Mouse (Mus musculus) testis, adult 2 months (tissue): ENCODE measurements at regions not wholly inside any gene's neighbourhood (a gene's known extent, or its start where the extent isn't known, plus 50 kb on each side); places are given as distances from the start of the nearest gene placed in this dataset.

ENCODE experiments used
- H3K27ac ChIP-seq: fragments of 200-500 bp; 2 replicates; pipeline ENCODE4 v1.5.1; 2012; ENCODE audit warnings: low read depth, low read length; ENCODE audit not compliant: control insufficient read depth, insufficient read depth
- H3K27me3 ChIP-seq: fragments of 200-500 bp; 2 replicates; pipeline ENCODE4 v1.6.1; 2012; ENCODE audit warnings: mild to moderate bottlenecking, low read length, moderate library complexity; ENCODE audit not compliant: control insufficient read depth, insufficient read depth
- H3K36me3 ChIP-seq: fragments of 200-500 bp; 2 replicates; pipeline ENCODE4 v1.6.1; 2012; ENCODE audit warnings: mild to moderate bottlenecking, low read length; ENCODE audit not compliant: control insufficient read depth, insufficient read depth
- H3K4me1 ChIP-seq: fragments of 200-500 bp; 2 replicates; pipeline ENCODE4 v1.6.1; 2012; ENCODE audit warnings: low read length; ENCODE audit not compliant: control insufficient read depth, insufficient read depth
- H3K4me3 ChIP-seq: fragments of 200-500 bp; 2 replicates; pipeline ENCODE4 v1.5.1; 2012; ENCODE audit warnings: low read depth, mild to moderate bottlenecking, low read length, moderate library complexity, mixed read lengths; ENCODE audit not compliant: control insufficient read depth
- CTCF ChIP-seq: fragments of 200-500 bp; IDR thresholded peaks from 2 replicates; pipeline ENCODE4 v1.5.1; 2012; ENCODE audit warnings: low read depth, mild to moderate bottlenecking, inconsistent platforms, low read length, moderate library complexity; ENCODE audit not compliant: control insufficient read depth, insufficient read depth, insufficient replicate concordance
- POLR2A ChIP-seq: fragments of 200-500 bp; IDR thresholded peaks from 2 replicates; pipeline ENCODE4 v1.6.1; 2012; ENCODE audit warnings: low read depth, mild to moderate bottlenecking, inconsistent platforms, low read length, moderate library complexity; ENCODE audit not compliant: control insufficient read depth

- H3K36me3 ChIP-seq, result no peaks in the 10 kb centered on the region
Measured at GRCm38 (mm10) chr3:131056893-131057660, 53.2 kb upstream of the Lef1 start.

GRCm38 (mm10) chr3:131054241-131054972 lies 55.9 kb upstream of the Lef1 start:
- H3K36me3 ChIP-seq, result no peaks in the 10 kb centered on the region
- TF ChIP-seq POLR2A (no peak), CTCF (no peak)
- no peaks in the 10 kb centered on the region for H3K4me1 ChIP-seq
- no peak overlapping the region for H3K27ac ChIP-seq
- no peaks in the 10 kb centered on the region for H3K27me3 ChIP-seq
- no peak overlapping the region for H3K4me3 ChIP-seq

More at GRCm38 (mm10) chr3:131056893-131057660, 53.2 kb upstream of the Lef1 start:
- no peaks in the 10 kb centered on the region for H3K27me3 ChIP-seq
- H3K27ac ChIP-seq, result no peak overlapping the region
- no peaks in the 10 kb centered on the region for H3K4me1 ChIP-seq
- TF ChIP-seq POLR2A (no peak), CTCF (no peak)
- H3K4me3 ChIP-seq, result no peak overlapping the region

DNA sequence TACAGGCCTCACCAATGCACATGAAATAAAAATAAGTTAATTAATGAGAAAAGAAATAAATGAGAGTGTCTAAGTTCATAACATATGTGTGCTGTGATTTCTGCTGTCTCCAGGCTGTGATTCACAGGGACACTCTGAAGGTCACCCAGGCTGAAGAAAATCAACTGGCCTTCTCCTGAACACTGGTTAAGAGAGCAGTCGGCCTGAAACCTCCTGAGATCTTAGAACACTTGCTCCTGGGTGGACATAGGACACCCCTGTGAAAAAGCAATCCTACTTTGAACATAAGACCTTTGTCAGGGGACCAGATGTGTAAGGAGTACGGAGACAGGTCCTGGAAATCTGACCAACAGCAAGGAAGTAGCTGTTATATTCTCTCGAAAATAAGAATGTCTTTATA lies 62.6 kb upstream of the Lef1 start:
- Histone ChIP-seq H3K27me3 (no peaks in the 10 kb centered on the region), H3K4me1 (no peaks in the 10 kb centered on the region), H3K27ac (no peak overlapping the region), H3K4me3 (no peak overlapping the region), H3K36me3 (no peaks in the 10 kb centered on the region)
- TF ChIP-seq POLR2A (no peak), CTCF (no peak)

- no peak overlapping the region for H3K4me3 ChIP-seq
- H3K27me3 ChIP-seq, result no peaks in the 10 kb centered on the region
- TF ChIP-seq POLR2A (no peak), CTCF (no peak)
- H3K4me1 ChIP-seq, result no peaks in the 10 kb centered on the region
- no peaks in the 10 kb centered on the region for H3K36me3 ChIP-seq
- H3K27ac ChIP-seq, result no peak overlapping the region
Measured at GRCm38 (mm10) chr3:131046412-131046811, 63.9 kb upstream of the Lef1 start.

DNA sequence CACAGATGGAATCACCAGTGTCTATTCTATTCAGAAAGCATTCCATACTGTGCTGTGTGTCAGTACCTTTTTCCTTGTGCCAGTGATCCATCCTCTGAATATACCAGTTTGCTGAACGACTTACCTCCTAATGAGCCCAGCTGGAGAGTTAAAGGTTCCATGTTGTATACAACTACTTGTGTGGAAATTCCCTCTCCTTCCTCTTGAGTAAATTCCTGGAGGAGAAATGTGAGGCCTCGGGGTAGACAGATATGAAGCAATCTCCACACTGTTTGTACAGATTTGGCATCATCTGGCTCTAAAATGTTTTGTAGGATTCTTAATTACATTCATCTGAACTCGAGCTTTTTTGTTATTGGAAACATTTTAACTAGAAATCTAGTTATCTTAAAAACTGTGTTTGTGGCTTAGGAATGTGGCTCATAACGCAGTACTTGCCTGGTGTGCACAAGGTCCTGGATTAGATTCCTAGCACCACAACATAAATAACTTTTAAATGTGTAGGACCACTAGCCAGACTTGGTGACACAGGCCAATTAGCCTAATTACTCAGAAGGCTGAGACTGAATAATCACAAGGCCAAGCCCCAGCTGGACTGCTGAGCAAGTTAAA lies 70.0 kb upstream of the Lef1 start:
- no peak overlapping the region for H3K27ac ChIP-seq
- no peaks in the 10 kb centered on the region for H3K4me1 ChIP-seq
- no peaks in the 10 kb centered on the region for H3K36me3 ChIP-seq
- no peaks in the 10 kb centered on the region for H3K27me3 ChIP-seq
- TF ChIP-seq POLR2A (no peak), CTCF (no peak)
- no peak overlapping the region for H3K4me3 ChIP-seq

- Histone ChIP-seq H3K27ac (no peak overlapping the region), H3K36me3 (no peaks in the 10 kb centered on the region), H3K4me1 (no peaks in the 10 kb centered on the region), H3K4me3 (no peak overlapping the region), H3K27me3 (no peaks in the 10 kb centered on the region)
- TF ChIP-seq CTCF (no peak), POLR2A (no peak)
Measured at GRCm38 (mm10) chr3:131037095-131037494, 73.2 kb upstream of the Lef1 start.

- Histone ChIP-seq H3K4me3 (no peak overlapping the region), H3K4me1 (no peaks in the 10 kb centered on the region), H3K27ac (no peak overlapping the region), H3K36me3 (no peaks in the 10 kb centered on the region), H3K27me3 (no peaks in the 10 kb centered on the region)
- TF ChIP-seq CTCF (no peak), POLR2A (no peak)
Measured at GRCm38 (mm10) chr3:131034774-131035173, 75.5 kb upstream of the Lef1 start.
